Mouse (Mus musculus) stomach, embryonic 15.5 days (tissue): ENCODE results near the gene Tlr9. TPM values are rescaled to one million over a fixed set of nuclear protein-coding genes. Genes with fewer than 3 reads are reported as not detected.

Source experiments
- ATAC-seq: fragments of 200-750 bp; cut with Nextera tagmentation; 2 replicates; pipeline ENCODE4 v1.8.0; 2017; ENCODE audit warnings: low read depth, moderate number of reproducible peaks, moderate TSS enrichment; ENCODE audit not compliant: insufficient read depth, low FRiP score
- H3K27ac ChIP-seq: fragments of 300-500 bp; sonication (generic); 2 replicates; pipeline ENCODE4 v1.5.1; 2015; ENCODE audit warnings: mild to moderate bottlenecking, inconsistent platforms
- H3K27me3 ChIP-seq: fragments of 300-500 bp; sonication (generic); replicated peaks from 2 replicates; pipeline ENCODE4 v1.6.1; 2015; ENCODE audit warnings: inconsistent platforms
- H3K36me3 ChIP-seq: fragments of 300-500 bp; sonication (generic); 2 replicates; pipeline ENCODE4 v1.6.1; 2015; ENCODE audit warnings: inconsistent platforms
- H3K4me1 ChIP-seq: fragments of 300-500 bp; sonication (generic); 2 replicates; pipeline ENCODE4 v1.6.1; 2015; ENCODE audit warnings: inconsistent platforms
- H3K4me2 ChIP-seq: fragments of 300-500 bp; sonication (generic); 2 replicates; pipeline ENCODE4 v1.6.1; 2015; ENCODE audit warnings: mild to moderate bottlenecking, inconsistent platforms
- H3K4me3 ChIP-seq: fragments of 300-500 bp; sonication (generic); replicated peaks from 2 replicates; pipeline ENCODE4 v1.5.1; 2015; ENCODE audit warnings: inconsistent platforms
- H3K9ac ChIP-seq: fragments of 300-500 bp; sonication (generic); 2 replicates; pipeline ENCODE4 v1.6.1; 2015; ENCODE audit warnings: inconsistent platforms
- H3K9me3 ChIP-seq: fragments of 300-500 bp; sonication (generic); 2 replicates; pipeline ENCODE4 v1.6.1; 2016; ENCODE audit warnings: inconsistent platforms
- WGBS: fragments of 180-500 bp; shearing (Covaris S2); methylation state at CpG from one replicate; pipeline ENCODE4 v1.1.7; 2015; 5-methylcytosine and 5-hydroxymethylcytosine counted together
- polyA plus RNA-seq: library from polyadenylated mRNA; unstranded; fragments of >200 nt; fragmentation: Nextera tagmentation; extraction: Ambion mirVana; gene quantifications from 2 replicates; pipeline ENCODE4 v1.2.1, GENCODE M21; 2015

The Tlr9 gene
- polyA plus RNA-seq, 1 experiment from 2014 or later, result 0.12 TPM

DNA sequence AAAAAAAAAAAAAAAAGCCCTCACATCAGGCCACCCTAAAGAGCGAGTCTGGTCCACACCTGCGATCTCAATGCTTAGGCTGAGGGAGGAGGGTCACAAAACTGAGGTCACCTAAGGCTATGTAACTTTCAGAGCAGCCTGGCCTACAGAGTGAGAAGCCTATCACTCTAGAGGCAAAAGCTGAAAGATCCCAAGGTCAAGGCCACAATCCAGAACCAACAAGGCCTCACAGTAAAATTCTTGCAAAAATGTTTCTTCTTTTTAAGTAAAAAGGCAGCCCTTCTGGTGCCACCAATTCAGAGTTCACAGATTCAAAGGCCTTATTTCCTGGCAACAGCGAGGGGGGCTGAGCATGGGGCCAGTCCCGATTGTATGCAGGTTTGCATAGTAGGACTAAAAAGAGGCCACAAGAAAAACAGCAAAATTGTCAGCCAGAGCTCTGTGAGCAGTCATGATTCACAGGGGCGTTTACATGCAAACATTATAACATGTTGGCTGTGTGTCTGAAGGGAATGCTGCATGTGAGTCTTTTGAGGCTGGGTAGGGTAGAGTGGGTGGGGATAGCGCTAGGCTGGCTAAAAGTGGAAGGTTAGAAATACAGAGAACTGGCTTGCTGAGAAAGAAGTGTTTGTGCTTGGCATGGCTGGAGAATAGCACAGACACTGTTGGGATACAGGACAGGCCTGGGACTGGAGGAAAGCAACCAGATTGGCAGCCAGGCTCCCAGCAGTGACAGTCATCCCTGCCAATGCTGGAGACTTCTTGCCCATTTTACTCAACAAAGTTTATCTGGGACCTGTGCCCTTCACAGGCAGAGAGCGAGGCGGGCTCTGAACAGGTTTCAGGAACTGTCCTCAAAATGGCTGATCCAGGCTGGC, 28.2 kb upstream of the Tlr9 start:
- Histone ChIP-seq H3K9ac (no peak overlapping the region), H3K4me3 (no peak overlapping the region), H3K4me2 (no peak overlapping the region), H3K36me3 (peaks cover 35% of the 10 kb centered on the region), H3K4me1 (peaks cover 12% of the 10 kb centered on the region; the same call in 1 of the 2 replicates), H3K9me3 (no peaks in the 10 kb centered on the region), H3K27ac (no peak overlapping the region), H3K27me3 (no peaks in the 10 kb centered on the region)
- WGBS, result 86% methylated on average over 8 of the region's 8 CpGs
- ATAC-seq, result no peak

DNA sequence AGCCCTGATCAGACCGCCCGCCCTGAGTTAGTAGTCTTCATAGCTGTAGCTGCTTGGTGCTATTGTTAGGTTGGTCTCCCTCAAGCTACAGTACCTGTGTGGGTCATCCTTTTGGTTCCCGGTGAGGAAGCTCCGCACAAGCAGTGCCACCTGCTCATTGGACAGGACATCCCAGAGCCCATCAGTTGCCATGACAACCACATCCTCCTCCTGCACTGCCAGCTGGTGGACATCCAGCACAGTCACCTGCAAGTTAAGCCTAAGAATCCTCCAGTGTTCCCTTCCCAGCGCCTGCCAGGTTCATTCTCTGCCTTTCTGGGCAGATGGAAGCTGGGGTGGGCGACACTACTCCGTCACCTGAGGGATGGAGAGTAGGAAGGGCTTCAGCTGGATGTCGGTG, 26.7 kb upstream of the Tlr9 start:
- no peak overlapping the region for H3K9ac ChIP-seq
- H3K27ac ChIP-seq, result no peak overlapping the region
- ATAC-seq, result no peak
- peaks cover 24% of the 10 kb centered on the region for H3K36me3 ChIP-seq
- H3K9me3 ChIP-seq, result no peaks in the 10 kb centered on the region
- H3K4me2 ChIP-seq, result no peak overlapping the region
- H3K4me3 ChIP-seq, result no peak overlapping the region
- H3K27me3 ChIP-seq, result no peaks in the 10 kb centered on the region
- H3K4me1 ChIP-seq, result peaks cover 19% of the 10 kb centered on the region
- 81% methylated on average over 8 of the region's 8 CpGs for WGBS

DNA sequence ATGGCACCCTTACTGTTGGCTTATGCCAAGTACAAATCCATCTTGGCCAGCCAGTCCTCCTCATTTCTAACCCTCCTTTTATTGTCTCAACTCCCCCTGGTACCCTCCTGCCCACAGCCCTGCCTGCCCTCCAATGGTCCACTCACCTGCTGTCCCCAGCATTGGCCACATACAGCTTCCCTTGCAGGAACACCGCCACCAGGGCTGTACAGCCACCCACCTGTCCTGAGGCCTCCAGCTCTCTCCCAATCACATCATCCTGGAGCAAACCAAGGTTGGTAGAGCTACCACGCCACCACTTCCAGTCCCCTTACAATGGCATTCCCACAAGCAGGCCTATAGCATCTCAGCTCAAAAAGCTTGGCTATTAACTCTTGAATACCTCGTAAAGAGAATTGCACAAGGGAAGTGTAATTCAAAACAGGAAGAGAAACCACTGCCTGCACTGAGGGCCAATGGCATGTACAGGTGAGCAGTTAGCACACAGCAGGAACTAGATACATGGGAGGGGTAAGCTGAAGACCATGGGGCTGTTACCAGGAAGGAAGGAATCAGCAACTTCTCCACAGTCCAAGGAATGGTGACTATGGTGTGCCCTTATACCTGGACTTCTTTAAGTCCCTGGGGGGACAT, 25.2 kb upstream of the Tlr9 start:
- Histone ChIP-seq H3K9ac (no peak overlapping the region), H3K36me3 (peaks cover 11% of the 10 kb centered on the region), H3K4me3 (no peak overlapping the region), H3K4me1 (peaks cover 20% of the 10 kb centered on the region), H3K27ac (no peak overlapping the region), H3K9me3 (no peaks in the 10 kb centered on the region), H3K27me3 (no peaks in the 10 kb centered on the region), H3K4me2 (peak overlapping the region; percentile 63; the same call in 1 of the 2 replicates)
- 88% methylated on average over 3 of the region's 3 CpGs for WGBS
- ATAC-seq, result no peak

DNA sequence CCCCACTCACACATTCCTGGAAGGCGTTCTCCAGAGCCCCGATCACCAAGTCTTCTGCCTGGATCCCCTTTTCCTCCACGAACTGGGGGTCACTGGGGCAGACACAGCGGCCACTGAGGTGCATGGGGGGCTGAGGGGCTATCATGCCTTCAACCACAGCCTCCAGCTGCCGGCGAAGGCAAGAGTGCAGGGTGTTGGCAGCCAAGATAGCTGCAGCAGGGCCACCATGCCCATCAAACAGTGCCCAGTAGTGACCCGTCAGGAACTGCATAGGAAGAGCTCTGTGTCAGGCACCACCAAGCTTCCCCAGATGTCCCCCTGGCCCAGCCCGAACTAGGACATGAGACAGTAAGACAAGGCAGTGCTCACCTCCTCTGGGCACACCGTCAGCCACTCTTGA, 24.7 kb upstream of the Tlr9 start:
- H3K9me3 ChIP-seq, result no peaks in the 10 kb centered on the region
- peak overlapping the region; percentile 65; the same call in 1 of the 2 replicates for H3K4me3 ChIP-seq
- H3K36me3 ChIP-seq, result peaks cover 9% of the 10 kb centered on the region
- H3K4me1 ChIP-seq, result peaks cover 23% of the 10 kb centered on the region
- peak overlapping the region; percentile 63 for H3K4me2 ChIP-seq
- ATAC-seq, result no peak
- 90% methylated on average over 9 of the region's 9 CpGs for WGBS
- H3K27me3 ChIP-seq, result no peaks in the 10 kb centered on the region
- no peak overlapping the region for H3K27ac ChIP-seq
- H3K9ac ChIP-seq, result no peak overlapping the region

DNA sequence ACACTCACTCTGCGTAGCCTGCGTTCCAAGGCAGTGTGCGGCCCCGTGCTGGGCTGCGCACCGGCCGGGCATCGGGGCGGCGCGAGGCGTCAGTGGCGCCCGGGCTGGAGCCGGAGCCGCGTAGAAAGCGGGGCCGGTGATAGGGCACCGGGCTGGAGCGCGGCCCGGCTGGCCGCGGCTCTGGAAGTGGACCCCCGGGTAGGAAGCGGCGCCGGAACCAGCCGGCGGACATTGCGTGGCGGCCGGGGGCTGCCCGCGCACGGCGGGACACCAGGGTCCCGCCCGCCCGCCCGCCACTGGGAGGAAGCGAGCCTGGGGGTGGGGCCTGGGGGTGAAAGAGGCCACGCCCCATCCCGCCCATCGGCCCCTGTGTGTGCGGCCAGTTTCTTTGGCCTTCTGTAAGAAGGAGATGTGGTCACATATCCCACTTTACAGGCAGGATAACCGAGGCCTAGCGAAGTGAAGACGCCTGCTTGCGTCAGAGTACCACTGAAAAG, 23.4 kb upstream of the Tlr9 start:
- H3K36me3 ChIP-seq, result peaks cover 9% of the 10 kb centered on the region
- peak overlapping the region; percentile 54 for H3K9ac ChIP-seq
- H3K27me3 ChIP-seq, result no peaks in the 10 kb centered on the region
- no peaks in the 10 kb centered on the region for H3K9me3 ChIP-seq
- ATAC-seq, result peak; percentile 34
- H3K4me2 ChIP-seq, result peak overlapping the region; percentile 63
- peak overlapping the region; percentile 65 for H3K4me3 ChIP-seq
- WGBS, result under 1% methylated on average over 50 of the region's 51 CpGs
- peak overlapping the region; percentile 49 for H3K27ac ChIP-seq
- H3K4me1 ChIP-seq, result peaks cover 31% of the 10 kb centered on the region

DNA sequence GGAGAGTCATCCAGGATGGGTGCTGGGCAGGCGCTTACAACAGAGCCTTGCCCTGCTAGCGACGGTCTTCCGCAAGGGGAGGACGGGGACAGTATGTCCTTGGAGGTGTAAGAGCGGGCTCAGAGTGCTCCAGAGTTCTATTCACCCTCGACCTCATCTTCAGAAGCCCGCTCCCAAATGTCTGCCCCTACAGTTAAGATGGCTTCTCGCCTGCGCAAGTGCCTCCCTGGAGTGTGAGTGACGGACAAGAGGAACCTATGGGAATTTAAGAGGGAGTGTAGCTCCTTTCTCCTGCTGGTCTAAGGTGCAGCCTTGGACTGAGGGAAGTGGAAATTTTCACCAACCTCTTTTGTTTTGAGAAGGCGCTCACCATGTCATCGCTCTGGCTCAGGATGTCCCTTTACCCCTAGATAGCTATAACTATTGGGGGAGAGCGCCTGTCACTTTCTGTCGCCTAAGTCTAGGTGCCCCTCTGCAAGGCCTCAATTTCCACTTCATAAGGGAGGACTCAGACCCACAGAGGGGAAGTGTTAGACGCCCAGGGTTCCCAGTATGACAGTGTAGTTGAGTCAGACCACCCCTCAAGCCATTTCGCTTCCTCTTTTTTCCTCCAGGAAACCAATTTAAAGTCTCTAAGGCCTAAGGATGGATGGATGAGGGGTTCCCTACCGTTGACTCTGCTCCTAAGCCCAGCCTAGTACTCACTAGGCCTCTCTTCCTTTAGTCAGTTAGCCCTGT, 22.7 kb upstream of the Tlr9 start, which contains the start of gene Ppm1m:
TSS of gene Ppm1m (minus strand) at position 212 of the 738 bp plus-strand sequence.
- Histone ChIP-seq H3K9ac (peak within 1 kb of the TSS; percentile 54), H3K4me1 (peaks cover 37% of the 10 kb centered on the region), H3K36me3 (peaks cover 9% of the 10 kb centered on the region), H3K4me2 (peak within 1 kb of the TSS; percentile 63), H3K27ac (peak within 1 kb of the TSS; percentile 49), H3K4me3 (peak within 1 kb of the TSS; percentile 65), H3K27me3 (no peaks in the 10 kb centered on the region), H3K9me3 (no peaks in the 10 kb centered on the region)
- WGBS, result 50% methylated on average over 18 of the region's 18 CpGs
- ATAC-seq, result 0 out of 2 replicates have a peak, but pooled peaks have one; percentile 1

DNA sequence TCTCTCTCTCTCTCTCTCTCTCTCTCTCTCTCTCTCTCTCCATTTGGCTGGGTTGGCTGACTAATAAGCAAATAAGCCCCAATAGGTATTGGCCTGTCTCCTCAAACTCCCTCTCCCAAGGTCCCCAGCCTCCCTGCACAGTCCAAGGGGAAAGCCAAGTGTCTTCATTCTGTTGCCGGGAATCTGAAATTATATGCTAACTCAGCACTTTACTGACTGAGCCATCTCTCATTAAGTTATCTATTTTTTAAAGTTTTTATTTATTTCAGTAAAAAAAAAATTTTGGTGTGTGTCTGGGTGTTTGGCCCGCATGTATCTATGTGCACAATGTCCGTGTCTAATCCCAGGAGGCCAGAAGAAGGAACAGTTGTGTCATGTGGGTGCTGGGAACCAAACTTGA, 20.5 kb upstream of the Tlr9 start:
- Histone ChIP-seq H3K27ac (peak overlapping the region; percentile 4; the same call in 1 of the 2 replicates), H3K9ac (no peak overlapping the region), H3K27me3 (no peaks in the 10 kb centered on the region), H3K9me3 (no peaks in the 10 kb centered on the region), H3K4me2 (no peak overlapping the region; the same call in 1 of the 2 replicates), H3K4me3 (peak overlapping the region; percentile 71; the same call in 1 of the 2 replicates), H3K36me3 (no peaks in the 10 kb centered on the region), H3K4me1 (peaks cover 39% of the 10 kb centered on the region)
- ATAC-seq, result no peak
- WGBS, result 79% methylated on average over 3 of the region's 3 CpGs

DNA sequence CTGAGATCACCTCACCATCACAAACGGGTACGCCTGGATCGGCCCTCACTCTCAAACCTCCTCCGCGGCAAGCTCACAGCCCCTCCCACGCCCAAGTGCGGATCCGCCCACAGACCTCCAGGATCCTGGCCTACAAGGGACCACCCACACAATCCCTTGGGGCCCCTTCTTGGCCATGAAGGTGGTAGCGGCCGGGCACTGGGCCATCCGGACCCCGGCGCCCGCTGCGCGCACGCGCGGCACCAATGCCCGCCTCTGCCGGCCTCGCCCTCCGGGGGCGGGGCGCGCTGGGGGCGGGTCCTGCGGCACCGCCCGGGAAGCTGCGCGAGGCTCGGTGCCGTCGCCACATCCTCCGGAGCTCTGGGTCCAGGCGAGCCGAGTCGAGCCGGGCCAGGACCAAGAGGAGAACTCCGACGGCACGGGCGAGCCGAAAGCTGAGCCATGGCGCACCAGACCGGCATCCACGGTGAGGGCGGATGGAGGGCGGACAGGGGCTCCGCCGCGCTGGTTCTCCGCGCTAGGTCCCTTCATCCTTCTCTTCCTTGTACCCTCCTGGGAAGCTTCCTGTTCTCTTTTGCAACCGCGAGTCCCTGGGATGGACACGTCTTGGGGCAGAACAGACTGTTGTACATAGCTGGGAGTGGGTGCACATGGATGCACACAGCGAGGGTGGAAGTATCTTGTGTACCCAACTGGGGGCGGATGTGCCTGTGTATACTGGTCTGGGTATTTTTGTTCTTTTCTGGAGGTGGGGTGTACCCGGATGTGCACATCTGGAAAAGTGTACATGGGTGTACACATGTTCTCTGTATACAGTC, 19.4 kb upstream of the Tlr9 start, which contains the start of gene Twf2:
TSS of gene Twf2 (plus strand) at position 290 of the 818 bp plus-strand sequence.
- Histone ChIP-seq H3K9me3 (no peaks in the 10 kb centered on the region), H3K27ac (peak within 1 kb of the TSS; percentile 82)

DNA sequence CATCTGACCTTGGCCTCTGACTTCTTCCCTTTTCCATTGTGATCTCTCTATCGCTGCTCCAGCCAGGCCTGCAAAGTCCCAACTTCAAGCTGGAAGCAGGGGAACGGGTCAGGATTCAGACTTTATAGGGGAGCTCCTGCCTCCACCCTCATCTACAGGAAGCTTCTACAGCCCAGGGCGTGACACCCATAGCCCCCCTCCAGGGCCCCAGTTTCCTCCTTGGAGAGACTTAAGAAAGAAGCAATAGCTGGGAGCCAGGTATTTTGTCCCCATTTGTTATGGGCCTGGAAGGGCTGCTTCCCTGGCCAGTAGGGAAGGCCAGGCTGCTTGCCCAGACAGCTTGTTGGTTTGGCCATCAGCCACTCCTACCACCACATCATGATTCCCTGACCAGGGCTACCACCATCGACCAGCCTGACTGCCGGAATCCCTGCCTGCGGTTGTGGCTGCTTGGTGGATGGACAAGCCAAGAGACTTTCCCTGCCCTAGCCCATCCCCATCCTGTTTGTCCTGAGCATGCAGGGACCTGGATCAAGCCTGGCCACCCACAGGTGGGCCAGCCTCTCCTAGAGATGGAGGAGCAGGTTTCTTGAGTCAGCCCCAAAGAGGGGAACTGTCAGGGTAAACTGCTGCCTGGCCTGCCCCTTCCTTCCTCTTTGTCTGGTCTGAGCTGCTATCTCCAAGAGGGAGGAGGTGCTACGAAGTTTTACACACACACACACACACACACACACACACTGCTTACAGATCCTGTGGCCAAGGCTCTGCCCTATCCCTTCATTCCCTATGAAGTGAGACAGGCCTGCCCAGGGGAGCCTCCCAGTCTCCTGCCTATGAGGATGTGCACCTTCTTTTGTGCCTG, 18.2 kb upstream of the Tlr9 start:
- Histone ChIP-seq H3K36me3 (no peaks in the 10 kb centered on the region), H3K4me3 (peak overlapping the region; percentile 71)
- 68% methylated on average over 7 of the region's 7 CpGs for WGBS

More for the DNA sequence above, 19.4 kb upstream of the Tlr9 start, which contains the start of gene Twf2:
- no peaks in the 10 kb centered on the region for H3K36me3 ChIP-seq
- peak within 1 kb of the TSS; percentile 71 for H3K4me3 ChIP-seq
- H3K4me2 ChIP-seq, result peak within 1 kb of the TSS; percentile 69
- ATAC-seq, result peak; percentile 89
- H3K27me3 ChIP-seq, result no peaks in the 10 kb centered on the region
- peaks cover 33% of the 10 kb centered on the region for H3K4me1 ChIP-seq
- peak within 1 kb of the TSS; percentile 51; the same call in 1 of the 2 replicates for H3K9ac ChIP-seq
- WGBS, result under 1% methylated on average over 61 of the region's 61 CpGs

DNA sequence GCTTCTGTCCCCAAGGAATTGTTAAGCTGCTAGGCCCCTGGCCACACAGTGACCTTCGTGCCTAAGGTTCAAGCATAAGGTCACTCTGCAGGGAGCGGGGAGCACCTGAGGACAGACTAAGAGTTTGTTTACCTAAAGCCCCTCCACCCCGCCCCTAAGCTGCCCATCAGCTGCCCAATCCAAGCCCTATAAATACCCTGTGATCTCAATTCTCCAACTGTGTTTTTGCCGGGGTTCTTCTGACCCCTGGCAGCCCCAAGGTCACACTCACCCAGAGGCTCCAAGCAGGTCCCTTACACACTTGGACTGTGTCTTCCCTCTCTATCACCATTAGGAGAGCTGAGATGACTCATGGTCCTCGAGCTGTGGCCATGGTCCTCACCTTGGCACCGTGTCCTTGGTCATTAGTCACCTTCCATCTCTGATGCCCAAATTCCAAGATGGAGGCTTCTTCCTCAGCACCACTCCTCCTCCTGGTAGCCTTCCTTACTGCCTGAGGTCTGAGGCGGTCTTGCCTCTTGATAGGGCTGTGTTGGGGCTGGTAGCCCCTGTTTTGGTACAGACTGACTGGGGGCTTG, 16.6 kb upstream of the Tlr9 start:
- 68% methylated on average over 7 of the region's 7 CpGs for WGBS
- Histone ChIP-seq H3K36me3 (no peaks in the 10 kb centered on the region), H3K4me1 (peaks cover 20% of the 10 kb centered on the region), H3K27ac (no peak overlapping the region), H3K27me3 (no peaks in the 10 kb centered on the region), H3K4me2 (no peak overlapping the region), H3K4me3 (no peak overlapping the region), H3K9ac (no peak overlapping the region), H3K9me3 (no peaks in the 10 kb centered on the region)
- no peak for ATAC-seq

More for the DNA sequence above, 18.2 kb upstream of the Tlr9 start:
- Histone ChIP-seq H3K27me3 (no peaks in the 10 kb centered on the region), H3K4me2 (peak overlapping the region; percentile 69), H3K9me3 (no peaks in the 10 kb centered on the region), H3K4me1 (peaks cover 26% of the 10 kb centered on the region), H3K9ac (no peak overlapping the region), H3K27ac (peak overlapping the region; percentile 82)
- ATAC-seq, result no peak
